Mouse (Mus musculus) neural tube, embryonic 14.5 days (tissue): Measurements from ENCODE around the gene Foxn1. TPM values are rescaled to one million over a fixed set of nuclear protein-coding genes. Genes with fewer than 3 reads are reported as not detected.

Experiments used
- ATAC-seq: fragments of 200-750 bp; cut with Nextera tagmentation; 2 replicates; pipeline ENCODE4 v1.8.0; 2017; ENCODE audit warnings: low read depth, mild to moderate bottlenecking, moderate TSS enrichment, moderate library complexity
- H3K27ac ChIP-seq: fragments of 300-500 bp; sonication (generic); 2 replicates; pipeline ENCODE4 v1.5.1; 2014; ENCODE audit warnings: low read depth, mild to moderate bottlenecking, control low read depth, low read length, moderate library complexity, mixed read lengths
- H3K27me3 ChIP-seq: fragments of 300-500 bp; sonication (generic); 2 replicates; pipeline ENCODE4 v1.6.1; 2014; ENCODE audit warnings: low read length; ENCODE audit not compliant: control insufficient read depth, insufficient read depth
- H3K36me3 ChIP-seq: fragments of 300-500 bp; sonication (generic); 2 replicates; pipeline ENCODE4 v1.6.1; 2014; ENCODE audit warnings: low read length, mixed read lengths; ENCODE audit not compliant: control insufficient read depth, insufficient read depth
- H3K4me1 ChIP-seq: fragments of 300-500 bp; sonication (generic); 2 replicates; pipeline ENCODE4 v1.6.1; 2014; ENCODE audit warnings: low read length; ENCODE audit not compliant: control insufficient read depth, insufficient read depth
- H3K4me2 ChIP-seq: fragments of 300-500 bp; sonication (generic); 2 replicates; pipeline ENCODE4 v1.6.1; 2014; ENCODE audit warnings: mild to moderate bottlenecking, low read depth, low read length, control low read depth
- H3K4me3 ChIP-seq: fragments of 300-500 bp; sonication (generic); 2 replicates; pipeline ENCODE4 v1.5.1; 2014; ENCODE audit warnings: low read depth, low read length, control low read depth, mixed read lengths
- H3K9ac ChIP-seq: fragments of 300-500 bp; sonication (generic); replicated peaks from 2 replicates; pipeline ENCODE4 v1.6.1; 2014; ENCODE audit warnings: low read depth, mild to moderate bottlenecking, control low read depth, low read length, mixed read lengths
- H3K9me3 ChIP-seq: fragments of 300-500 bp; sonication (generic); 2 replicates; pipeline ENCODE4 v1.6.1; 2016; ENCODE audit warnings: low read length; ENCODE audit not compliant: control insufficient read depth
- WGBS: fragments of 180-500 bp; shearing (Covaris S2); extraction: QIAGEN DNeasy Blood & Tissue Kit; methylation state at CpG from one replicate; pipeline ENCODE4 v1.1.7; 2014; 5-methylcytosine and 5-hydroxymethylcytosine counted together
- polyA plus RNA-seq: library from polyadenylated mRNA; unstranded; fragments of >200 nt; fragmentation: Nextera tagmentation; extraction: Ambion mirVana; gene quantifications from 2 replicates; pipeline ENCODE4 v1.2.1, GENCODE M21; 2014

The Foxn1 gene
- polyA plus RNA-seq, 1 experiment from 2014 or later, result not detected

GRCm38 (mm10) chr11:78422055-78422819, 35.9 kb upstream of the Foxn1 start, which contains the start of gene Slc13a2:
Gene Slc13a2, minus strand, starts transcription at chr11:78422217.
- H3K27ac ChIP-seq, result no peak within 1 kb of the TSS
- no peak within 1 kb of the TSS for H3K9ac ChIP-seq
- ATAC-seq, result no peak
- no peaks in the 10 kb centered on the region for H3K36me3 ChIP-seq
- H3K4me1 ChIP-seq, result no peaks in the 10 kb centered on the region
- H3K4me2 ChIP-seq, result no peak within 1 kb of the TSS
- H3K9me3 ChIP-seq, result no peaks in the 10 kb centered on the region
- WGBS, result 15% methylated on average over 13 of the region's 13 CpGs
- H3K27me3 ChIP-seq, result no peaks in the 10 kb centered on the region
- H3K4me3 ChIP-seq, result no peak within 1 kb of the TSS

- no peak for ATAC-seq
- H3K27me3 ChIP-seq, result no peaks in the 10 kb centered on the region
- WGBS, result 63% methylated on average over 13 of the region's 13 CpGs
Observed at GRCm38 (mm10) chr11:78421201-78422009, 35.0 kb upstream of the Foxn1 start.

GRCm38 (mm10) chr11:78420263-78420889, 34.0 kb upstream of the Foxn1 start:
- Histone ChIP-seq H3K4me3 (no peak overlapping the region), H3K27me3 (no peaks in the 10 kb centered on the region), H3K4me1 (no peaks in the 10 kb centered on the region), H3K36me3 (no peaks in the 10 kb centered on the region), H3K27ac (no peak overlapping the region), H3K4me2 (no peak overlapping the region), H3K9me3 (no peaks in the 10 kb centered on the region), H3K9ac (no peak overlapping the region)
- WGBS, result 80% methylated on average over 12 of the region's 12 CpGs
- ATAC-seq, result no peak

More at GRCm38 (mm10) chr11:78421201-78422009, 35.0 kb upstream of the Foxn1 start:
- Histone ChIP-seq H3K4me3 (no peak overlapping the region), H3K4me1 (no peaks in the 10 kb centered on the region), H3K36me3 (no peaks in the 10 kb centered on the region), H3K27ac (no peak overlapping the region), H3K9me3 (no peaks in the 10 kb centered on the region), H3K4me2 (no peak overlapping the region), H3K9ac (no peak overlapping the region)

- H3K4me3 ChIP-seq, result no peak overlapping the region
- 75% methylated on average over 6 of the region's 6 CpGs for WGBS
- H3K27ac ChIP-seq, result no peak overlapping the region
- H3K27me3 ChIP-seq, result no peaks in the 10 kb centered on the region
- no peaks in the 10 kb centered on the region for H3K9me3 ChIP-seq
- no peak overlapping the region for H3K9ac ChIP-seq
- no peaks in the 10 kb centered on the region for H3K4me1 ChIP-seq
- no peaks in the 10 kb centered on the region for H3K36me3 ChIP-seq
- H3K4me2 ChIP-seq, result no peak overlapping the region
- no peak for ATAC-seq
Observed at GRCm38 (mm10) chr11:78416854-78417253, 30.5 kb upstream of the Foxn1 start.

GRCm38 (mm10) chr11:78412861-78413260, 26.5 kb upstream of the Foxn1 start:
- no peaks in the 10 kb centered on the region for H3K4me1 ChIP-seq
- no peaks in the 10 kb centered on the region for H3K36me3 ChIP-seq
- ATAC-seq, result no peak
- 74% methylated on average over 6 of the region's 6 CpGs for WGBS
- no peak overlapping the region for H3K9ac ChIP-seq
- no peak overlapping the region for H3K4me2 ChIP-seq
- H3K27ac ChIP-seq, result no peak overlapping the region
- no peak overlapping the region for H3K4me3 ChIP-seq
- no peaks in the 10 kb centered on the region for H3K27me3 ChIP-seq
- H3K9me3 ChIP-seq, result no peaks in the 10 kb centered on the region

- Histone ChIP-seq H3K9ac (no peak overlapping the region), H3K9me3 (no peaks in the 10 kb centered on the region), H3K27ac (no peak overlapping the region), H3K4me3 (no peak overlapping the region), H3K4me2 (no peak overlapping the region), H3K4me1 (no peaks in the 10 kb centered on the region), H3K27me3 (no peaks in the 10 kb centered on the region), H3K36me3 (no peaks in the 10 kb centered on the region)
- 76% methylated on average over 6 of the region's 6 CpGs for WGBS
- ATAC-seq, result no peak
Observed at GRCm38 (mm10) chr11:78412324-78412850, 26.0 kb upstream of the Foxn1 start.

GRCm38 (mm10) chr11:78411606-78412323, 25.4 kb upstream of the Foxn1 start:
- H3K27me3 ChIP-seq, result no peaks in the 10 kb centered on the region
- no peak overlapping the region for H3K4me3 ChIP-seq
- H3K9me3 ChIP-seq, result no peaks in the 10 kb centered on the region
- ATAC-seq, result no peak
- H3K36me3 ChIP-seq, result no peaks in the 10 kb centered on the region
- H3K9ac ChIP-seq, result no peak overlapping the region
- no peak overlapping the region for H3K4me2 ChIP-seq
- 82% methylated on average over 11 of the region's 11 CpGs for WGBS
- H3K27ac ChIP-seq, result no peak overlapping the region
- H3K4me1 ChIP-seq, result no peaks in the 10 kb centered on the region

GRCm38 (mm10) chr11:78408256-78409240, 22.2 kb upstream of the Foxn1 start:
- Histone ChIP-seq H3K9me3 (no peaks in the 10 kb centered on the region), H3K4me2 (no peak overlapping the region), H3K27ac (no peak overlapping the region), H3K4me1 (no peaks in the 10 kb centered on the region), H3K4me3 (no peak overlapping the region), H3K9ac (no peak overlapping the region), H3K27me3 (no peaks in the 10 kb centered on the region), H3K36me3 (no peaks in the 10 kb centered on the region)
- ATAC-seq, result no peak
- 87% methylated on average over 9 of the region's 9 CpGs for WGBS
